Mouse (Mus musculus) hindbrain, embryonic 12.5 days (tissue): ENCODE measurements around the gene Slc25a42. TPM values are rescaled to one million over a fixed set of nuclear protein-coding genes. Genes with fewer than 3 reads are reported as not detected.

ENCODE experiments used
- ATAC-seq: fragments of 200-750 bp; cut with Nextera tagmentation; 2 replicates; pipeline ENCODE4 v1.8.0; 2017; ENCODE audit warnings: moderate TSS enrichment; ENCODE audit not compliant: low FRiP score
- H3K27ac ChIP-seq: fragments of 300-500 bp; sonication (generic); 2 replicates; pipeline ENCODE4 v1.5.1; 2016; ENCODE audit warnings: mild to moderate bottlenecking
- H3K27me3 ChIP-seq: fragments of 300-500 bp; sonication (generic); 2 replicates; pipeline ENCODE4 v1.6.1; 2016; ENCODE audit warnings: mild to moderate bottlenecking
- H3K36me3 ChIP-seq: fragments of 300-500 bp; sonication (generic); 2 replicates; pipeline ENCODE4 v1.6.1; 2016; ENCODE audit warnings: mild to moderate bottlenecking
- H3K4me1 ChIP-seq: fragments of 300-500 bp; sonication (generic); 2 replicates; pipeline ENCODE4 v1.6.1; 2016
- H3K4me2 ChIP-seq: fragments of 300-500 bp; sonication (generic); replicated peaks from 2 replicates; pipeline ENCODE4 v1.6.1; 2016; ENCODE audit warnings: mild to moderate bottlenecking
- H3K4me3 ChIP-seq: fragments of 300-500 bp; sonication (generic); 2 replicates; pipeline ENCODE4 v1.5.1; 2016; ENCODE audit warnings: mild to moderate bottlenecking
- H3K9ac ChIP-seq: fragments of 300-500 bp; sonication (generic); 2 replicates; pipeline ENCODE4 v1.6.1; 2016; ENCODE audit warnings: mild to moderate bottlenecking, moderate library complexity
- H3K9me3 ChIP-seq: fragments of 300-500 bp; sonication (generic); replicated peaks from 2 replicates; pipeline ENCODE4 v1.6.1; 2016; ENCODE audit warnings: mild to moderate bottlenecking
- WGBS: fragments of 180-500 bp; shearing (Covaris S2); methylation state at CpG from one replicate; pipeline ENCODE4 v1.1.7; 2016; 5-methylcytosine and 5-hydroxymethylcytosine counted together
- polyA plus RNA-seq: library from polyadenylated mRNA; unstranded; fragments of >200 nt; fragmentation: Nextera tagmentation; extraction: Ambion mirVana; gene quantifications from 2 replicates; pipeline ENCODE4 v1.2.1, GENCODE M21; 2016

The Slc25a42 gene
- polyA plus RNA-seq = 4.3 and 5.3 TPM in 2 replicates

GRCm38 (mm10) chr8:70212112-70213055, at the start of gene Slc25a42:
Gene Slc25a42, minus strand, starts transcription at chr8:70212305.
- Histone ChIP-seq H3K27me3 (peaks cover 21% of the 10 kb centered on the region), H3K36me3 (no peaks in the 10 kb centered on the region), H3K27ac (peak within 1 kb of the TSS; percentile 70), H3K9ac (peak within 1 kb of the TSS; percentile 73), H3K4me2 (peak within 1 kb of the TSS; percentile 91), H3K4me3 (peak within 1 kb of the TSS; percentile 62), H3K9me3 (no peaks in the 10 kb centered on the region), H3K4me1 (peaks cover 11% of the 10 kb centered on the region)
- peak; percentile 99 for ATAC-seq
- WGBS = under 1% methylated on average over 66 of the region's 66 CpGs

- H3K4me1 ChIP-seq = no peaks in the 10 kb centered on the region
- H3K9me3 ChIP-seq = no peaks in the 10 kb centered on the region
- H3K9ac ChIP-seq = no peak overlapping the region
- H3K27me3 ChIP-seq = no peaks in the 10 kb centered on the region
- H3K4me2 ChIP-seq = no peak overlapping the region
- WGBS = 93% methylated on average over 2 of the region's 2 CpGs
- no peak overlapping the region for H3K4me3 ChIP-seq
- H3K27ac ChIP-seq = no peak overlapping the region
- peaks cover 99% of the 10 kb centered on the region for H3K36me3 ChIP-seq
- no peak for ATAC-seq
These were observed 46.9 kb upstream of the Slc25a42 start for GRCm38 (mm10) chr8:70259043-70259442.

GRCm38 (mm10) chr8:70258600-70258999, 46.5 kb upstream of the Slc25a42 start:
- Histone ChIP-seq H3K4me2 (no peak overlapping the region), H3K4me1 (no peaks in the 10 kb centered on the region), H3K36me3 (peaks cover 99% of the 10 kb centered on the region), H3K27me3 (no peaks in the 10 kb centered on the region), H3K4me3 (no peak overlapping the region), H3K9me3 (no peaks in the 10 kb centered on the region), H3K27ac (no peak overlapping the region), H3K9ac (no peak overlapping the region)
- WGBS = 96% methylated on average over 5 of the region's 5 CpGs
- ATAC-seq = no peak

- no peak for ATAC-seq
- H3K9ac ChIP-seq = no peak overlapping the region
- H3K4me2 ChIP-seq = no peak overlapping the region
- H3K9me3 ChIP-seq = no peaks in the 10 kb centered on the region
- no peak overlapping the region for H3K27ac ChIP-seq
- H3K4me3 ChIP-seq = no peak overlapping the region
- no peaks in the 10 kb centered on the region for H3K27me3 ChIP-seq
- H3K36me3 ChIP-seq = peaks cover 99% of the 10 kb centered on the region
- 84% methylated on average over 3 of the region's 3 CpGs for WGBS
- no peaks in the 10 kb centered on the region for H3K4me1 ChIP-seq
These were observed 45.4 kb upstream of the Slc25a42 start for GRCm38 (mm10) chr8:70257456-70257855.

- H3K4me3 ChIP-seq = no peak overlapping the region
- peaks cover 99% of the 10 kb centered on the region for H3K36me3 ChIP-seq
- no peaks in the 10 kb centered on the region for H3K4me1 ChIP-seq
- no peak overlapping the region for H3K27ac ChIP-seq
- H3K27me3 ChIP-seq = no peaks in the 10 kb centered on the region
- 96% methylated on average over 1 of the region's 1 CpGs for WGBS
- no peak for ATAC-seq
- no peak overlapping the region for H3K4me2 ChIP-seq
- H3K9me3 ChIP-seq = no peaks in the 10 kb centered on the region
- no peak overlapping the region for H3K9ac ChIP-seq
These were observed 42.5 kb upstream of the Slc25a42 start for GRCm38 (mm10) chr8:70254628-70255027.

GRCm38 (mm10) chr8:70247841-70248240, 35.7 kb upstream of the Slc25a42 start:
- no peak for ATAC-seq
- Histone ChIP-seq H3K27ac (no peak overlapping the region), H3K9ac (no peak overlapping the region)

GRCm38 (mm10) chr8:70246622-70247021, 34.5 kb upstream of the Slc25a42 start:
- Histone ChIP-seq H3K27ac (no peak overlapping the region), H3K27me3 (no peaks in the 10 kb centered on the region), H3K36me3 (peaks cover 91% of the 10 kb centered on the region), H3K4me2 (no peak overlapping the region), H3K4me3 (no peak overlapping the region), H3K9ac (no peak overlapping the region), H3K9me3 (no peaks in the 10 kb centered on the region), H3K4me1 (peaks cover 4% of the 10 kb centered on the region; the same call in 1 of the 2 replicates)
- 96% methylated on average over 6 of the region's 6 CpGs for WGBS
- no peak for ATAC-seq

More at GRCm38 (mm10) chr8:70247841-70248240, 35.7 kb upstream of the Slc25a42 start:
- Histone ChIP-seq H3K36me3 (peaks cover 91% of the 10 kb centered on the region), H3K27me3 (no peaks in the 10 kb centered on the region), H3K4me2 (no peak overlapping the region), H3K4me1 (peaks cover 4% of the 10 kb centered on the region; the same call in 1 of the 2 replicates), H3K9me3 (no peaks in the 10 kb centered on the region), H3K4me3 (no peak overlapping the region)
- WGBS = 90% methylated on average over 3 of the region's 3 CpGs

GRCm38 (mm10) chr8:70240642-70241041, 28.5 kb upstream of the Slc25a42 start:
- no peaks in the 10 kb centered on the region for H3K9me3 ChIP-seq
- H3K4me3 ChIP-seq = no peak overlapping the region
- H3K27me3 ChIP-seq = no peaks in the 10 kb centered on the region
- 93% methylated on average over 5 of the region's 5 CpGs for WGBS
- peaks cover 11% of the 10 kb centered on the region for H3K4me1 ChIP-seq
- H3K36me3 ChIP-seq = peaks cover 88% of the 10 kb centered on the region
- no peak overlapping the region for H3K9ac ChIP-seq
- H3K4me2 ChIP-seq = no peak overlapping the region
- H3K27ac ChIP-seq = no peak overlapping the region
- no peak for ATAC-seq

- no peak for ATAC-seq
- Histone ChIP-seq H3K4me1 (peaks cover 19% of the 10 kb centered on the region), H3K9ac (no peak overlapping the region), H3K27me3 (no peaks in the 10 kb centered on the region), H3K27ac (no peak overlapping the region), H3K36me3 (peaks cover 64% of the 10 kb centered on the region), H3K4me2 (no peak overlapping the region), H3K9me3 (no peaks in the 10 kb centered on the region), H3K4me3 (no peak overlapping the region)
- WGBS = 87% methylated on average over 2 of the region's 2 CpGs
These were observed 25.7 kb upstream of the Slc25a42 start for GRCm38 (mm10) chr8:70237842-70238241.

- under 1% methylated on average over 15 of the region's 15 CpGs for WGBS
- Histone ChIP-seq H3K4me1 (peaks cover 25% of the 10 kb centered on the region), H3K27me3 (no peaks in the 10 kb centered on the region), H3K9ac (peak overlapping the region; percentile 88), H3K9me3 (no peaks in the 10 kb centered on the region), H3K36me3 (peaks cover 49% of the 10 kb centered on the region), H3K4me3 (peak overlapping the region; percentile 88), H3K27ac (peak overlapping the region; percentile 92), H3K4me2 (peak overlapping the region; percentile 84)
- no peak; the same call in 1 of the 2 replicates for ATAC-seq
These were observed 22.6 kb upstream of the Slc25a42 start for GRCm38 (mm10) chr8:70234781-70235128.

- Histone ChIP-seq H3K36me3 (peaks cover 51% of the 10 kb centered on the region), H3K4me1 (peaks cover 25% of the 10 kb centered on the region), H3K4me3 (peak within 1 kb of the TSS; percentile 88), H3K4me2 (peak within 1 kb of the TSS; percentile 84), H3K9me3 (no peaks in the 10 kb centered on the region), H3K27me3 (no peaks in the 10 kb centered on the region), H3K9ac (peak within 1 kb of the TSS; percentile 88), H3K27ac (peak within 1 kb of the TSS; percentile 92)
- under 1% methylated on average over 66 of the region's 67 CpGs for WGBS
- ATAC-seq = peak; percentile 96
These were observed 22.1 kb upstream of the Slc25a42 start, which contains the start of the genes Sugp2 and Armc6 for GRCm38 (mm10) chr8:70234080-70234780. Gene Sugp2, plus strand, starts transcription at chr8:70234226. Gene Armc6, minus strand, starts transcription at chr8:70234466.

- Histone ChIP-seq H3K9me3 (no peaks in the 10 kb centered on the region), H3K4me2 (peak overlapping the region; percentile 84), H3K9ac (peak overlapping the region; percentile 88), H3K27me3 (no peaks in the 10 kb centered on the region), H3K27ac (peak overlapping the region; percentile 92), H3K36me3 (peaks cover 50% of the 10 kb centered on the region), H3K4me1 (peaks cover 25% of the 10 kb centered on the region), H3K4me3 (peak overlapping the region; percentile 88)
- ATAC-seq = peak; percentile 49
- 8% methylated on average over 13 of the region's 13 CpGs for WGBS
These were observed 21.5 kb upstream of the Slc25a42 start for GRCm38 (mm10) chr8:70233606-70234005.
